Mouse (Mus musculus): ENCODE measurements around the gene Atp6v1f.

- TF ChIP-seq POLR2AphosphoS5 (IDR thresholded peaks at IDR 0.05; ENCODE audit: borderline replicate concordance, low read depth, low read length) (no peak), CTCF (IDR thresholded peaks at IDR 0.05 in 2 of 3, conservative IDR thresholded peaks at IDR 0.05 in 1 of 3; ENCODE audit: control insufficient read depth in 1 of 3, insufficient read depth in 1 of 3, low read depth in 2 of 3, low read length in 3 of 3, poor library complexity in 1 of 3, severe bottlenecking in 1 of 3) (peak in 2 of 3 experiments; percentile 37 to 49; a peak in 5 of 6 replicates), TBP (IDR thresholded peaks at IDR 0.05; ENCODE audit: low read depth, low read length) (no peak), SIN3A (IDR thresholded peaks at IDR 0.05; ENCODE audit: low read length) (no peak), POLR2A (IDR thresholded peaks at IDR 0.05; ENCODE audit: control insufficient read depth in 1 of 2, insufficient read depth in 1 of 2, low read depth in 1 of 2, low read length in 2 of 2, poor library complexity in 1 of 2) (no peak)
Measured at GRCm38 (mm10) chr6:29505493-29505892, 38.0 kb downstream of the Atp6v1f start.
